Mouse (Mus musculus): ENCODE data around the gene Gm16381.
"Not testable (repeated sequence)": the region's sequence is repeated elsewhere in the genome, so short reads cannot be mapped to it uniquely, and the experiment has no call there.

The Gm16381 gene

GRCm38 (mm10) chr12:87644520-87644919 lies at the start of gene Gm16381:
Gene Gm16381 (minus strand): TSS chr12:87644620.
- DNase-seq (ENCODE audit: low spot score) = not testable (repeated sequence)

GRCm38 (mm10) chr12:87652916-87653703 lies 8.7 kb upstream of the Gm16381 start:
- not testable (repeated sequence) for DNase-seq (ENCODE audit: low spot score)

GRCm38 (mm10) chr12:87618569-87618968 lies 25.9 kb downstream of the Gm16381 start, which contains the start of gene Gm4027:
Gene Gm4027 (plus strand): TSS chr12:87618869.
- not testable (repeated sequence) for DNase-seq (ENCODE audit: low spot score)

- DNase-seq (ENCODE audit: low spot score) = not testable (repeated sequence)
Observed at GRCm38 (mm10) chr12:87602388-87602787, 42.0 kb downstream of the Gm16381 start, which contains the start of gene Oog1. Gene Oog1 (plus strand): TSS chr12:87602688.

- DNase-seq (ENCODE audit: low spot score) = not testable (repeated sequence)
Observed at GRCm38 (mm10) chr12:87601388-87601787, 43.0 kb downstream of the Gm16381 start.

Measured in urinary bladder, postnatal 25 days (tissue).